Mouse (Mus musculus): ENCODE data around the gene Cdc42ep3.
A peak's percentile ranks its signal among the peaks of the same experiment; 100 is the strongest.

The Cdc42ep3 gene

GRCm38 (mm10) chr17:79354444-79355270 is at the start of gene Cdc42ep3:
Gene Cdc42ep3, minus strand, starts transcription at chr17:79355091.
- DNase-seq (ENCODE audit: low spot score): peak; percentile 77

- no peak for DNase-seq (ENCODE audit: low spot score)
These were observed 45.5 kb upstream of the Cdc42ep3 start for GRCm38 (mm10) chr17:79400356-79400755.

- no peak for DNase-seq (ENCODE audit: low spot score)
These were observed 43.5 kb upstream of the Cdc42ep3 start for GRCm38 (mm10) chr17:79398416-79398815.

GRCm38 (mm10) chr17:79394799-79395198 is 39.9 kb upstream of the Cdc42ep3 start:
- DNase-seq (ENCODE audit: low spot score): peak; percentile 64

- DNase-seq (ENCODE audit: low spot score): peak; percentile 18
These were observed 39.0 kb upstream of the Cdc42ep3 start for GRCm38 (mm10) chr17:79393886-79394285.

- DNase-seq (ENCODE audit: low spot score): no peak
These were observed 32.7 kb upstream of the Cdc42ep3 start for GRCm38 (mm10) chr17:79387465-79388066.

GRCm38 (mm10) chr17:79381485-79381884 is 26.6 kb upstream of the Cdc42ep3 start:
- no peak for DNase-seq (ENCODE audit: low spot score)

GRCm38 (mm10) chr17:79379191-79379590 is 24.3 kb upstream of the Cdc42ep3 start:
- DNase-seq (ENCODE audit: low spot score): peak; percentile 36

- no peak for DNase-seq (ENCODE audit: low spot score)
These were observed 21.7 kb upstream of the Cdc42ep3 start for GRCm38 (mm10) chr17:79376434-79377210.

- DNase-seq (ENCODE audit: low spot score): no peak
These were observed 18.1 kb upstream of the Cdc42ep3 start for GRCm38 (mm10) chr17:79372973-79373372.

- no peak for DNase-seq (ENCODE audit: low spot score)
These were observed 10.0 kb upstream of the Cdc42ep3 start for GRCm38 (mm10) chr17:79364749-79365450.

- DNase-seq (ENCODE audit: low spot score): no peak
These were observed 1.2 kb upstream of the Cdc42ep3 start for GRCm38 (mm10) chr17:79356071-79356601.

GRCm38 (mm10) chr17:79355271-79355991 is 540 bp upstream of the Cdc42ep3 start:
- DNase-seq (ENCODE audit: low spot score): peak; percentile 82

- DNase-seq (ENCODE audit: low spot score): no peak
These were observed 782 bp downstream of the Cdc42ep3 start for GRCm38 (mm10) chr17:79354174-79354443.

- DNase-seq (ENCODE audit: low spot score): no peak
These were observed 1.3 kb downstream of the Cdc42ep3 start for GRCm38 (mm10) chr17:79353446-79354173.

- no peak for DNase-seq (ENCODE audit: low spot score)
These were observed 4.1 kb downstream of the Cdc42ep3 start for GRCm38 (mm10) chr17:79350751-79351191.

- no peak for DNase-seq (ENCODE audit: low spot score)
These were observed 5.5 kb downstream of the Cdc42ep3 start for GRCm38 (mm10) chr17:79349371-79349770.

- peak; percentile 44 for DNase-seq (ENCODE audit: low spot score)
These were observed 6.8 kb downstream of the Cdc42ep3 start for GRCm38 (mm10) chr17:79347920-79348589.

- peak; percentile 48 for DNase-seq (ENCODE audit: low spot score)
These were observed 7.6 kb downstream of the Cdc42ep3 start for GRCm38 (mm10) chr17:79347291-79347690.
